ENCODE assay signal across 19 mouse cellular contexts in the genomic region with DNA sequence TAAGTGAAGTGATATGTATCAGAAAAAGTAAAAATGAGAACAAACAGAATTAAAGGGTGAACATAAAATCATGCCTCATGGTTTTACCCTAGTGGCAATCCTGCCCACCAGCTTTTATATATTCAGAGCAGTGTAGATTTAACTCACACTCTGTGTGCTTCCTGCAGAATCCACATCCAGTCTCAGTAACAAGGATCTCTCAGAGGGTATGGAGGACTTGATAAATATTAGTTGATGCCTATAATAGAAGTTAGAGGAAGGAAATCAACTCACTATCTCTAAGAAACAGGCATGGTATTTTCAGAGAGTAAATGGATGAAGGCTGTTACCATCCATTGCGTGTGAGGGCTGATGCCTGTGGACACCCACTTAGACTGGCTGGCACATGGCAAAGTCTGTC.
DNase-seq lines count a peak whose midpoint lies in the region; ATAC-seq and TF ChIP-seq lines count a peak whose summit lies in the region.
"Had no signal": no experiment of that assay in that cellular context is flagged by ENCODE, and none has a peak within 500 bp of the region (broad histone marks: within the 10 kb centered on the region; RNA-seq: fewer than 3 reads in every experiment).

No protein-coding gene starts in this region.

- H3K4me3 ChIP-seq in forebrain, embryonic 12.5 days (replicated peaks), result no peak overlapping the region
- H3K4me3 ChIP-seq in forebrain, embryonic 14.5 days (ENCODE audit: low read depth, low read length), result no peak overlapping the region
- no peak overlapping the region for H3K4me3 ChIP-seq in liver, embryonic 11.5 days (ENCODE audit: low read depth, low read length)
- no peak overlapping the region for H3K4me3 ChIP-seq in liver, postnatal 0 days (ENCODE audit: low read depth, low read length)
- H3K4me3 ChIP-seq in midbrain, embryonic 14.5 days (replicated peaks; ENCODE audit: low read depth, low read length), result no peak overlapping the region
- no peak overlapping the region for H3K4me3 ChIP-seq in midbrain, embryonic 16.5 days (ENCODE audit: low read depth, low read length)
- no peak overlapping the region for H3K4me3 ChIP-seq in layer of hippocampus, adult 2 months
- H3K4me3 ChIP-seq: embryonic facial prominence, embryonic 13.5 days; forebrain, embryonic 13.5 days; heart, adult 2 months; heart, embryonic 15.5 days; hindbrain, embryonic 12.5 days; intestine, embryonic 15.5 days had no signal

- no peaks in the 10 kb centered on the region for H3K36me3 ChIP-seq in forebrain, embryonic 12.5 days (replicated peaks)
- H3K36me3 ChIP-seq in forebrain, embryonic 14.5 days (ENCODE audit: control insufficient read depth, insufficient read depth, low read length), result no peaks in the 10 kb centered on the region
- no peaks in the 10 kb centered on the region for H3K36me3 ChIP-seq in liver, embryonic 11.5 days (ENCODE audit: control insufficient read depth, insufficient read depth, low read length)
- H3K36me3 ChIP-seq in liver, postnatal 0 days (replicated peaks; ENCODE audit: insufficient read depth, low read length), result no peaks in the 10 kb centered on the region
- H3K36me3 ChIP-seq in midbrain, embryonic 14.5 days (ENCODE audit: control insufficient read depth, insufficient read depth, low read length), result no peaks in the 10 kb centered on the region
- H3K36me3 ChIP-seq in midbrain, embryonic 16.5 days (ENCODE audit: control insufficient read depth, insufficient read depth, low read length), result no peaks in the 10 kb centered on the region
- H3K36me3 ChIP-seq: embryonic facial prominence, embryonic 13.5 days; heart, embryonic 15.5 days; hindbrain, embryonic 12.5 days; intestine, embryonic 15.5 days had no signal

- H3K4me2 ChIP-seq in forebrain, embryonic 12.5 days, result no peak overlapping the region
- H3K4me2 ChIP-seq in forebrain, embryonic 14.5 days (ENCODE audit: low read length), result no peak overlapping the region
- no peak overlapping the region for H3K4me2 ChIP-seq in liver, embryonic 11.5 days
- no peak overlapping the region for H3K4me2 ChIP-seq in liver, postnatal 0 days (ENCODE audit: low read depth, low read length)
- H3K4me2 ChIP-seq in midbrain, embryonic 14.5 days (ENCODE audit: low read length), result no peak overlapping the region
- no peak overlapping the region for H3K4me2 ChIP-seq in midbrain, embryonic 16.5 days (ENCODE audit: low read length)
- H3K4me2 ChIP-seq: embryonic facial prominence, embryonic 13.5 days; forebrain, embryonic 13.5 days; heart, embryonic 11.5 days; heart, embryonic 15.5 days; hindbrain, embryonic 12.5 days; intestine, embryonic 15.5 days had no signal

- H3K9me3 ChIP-seq in forebrain, embryonic 12.5 days, result no peaks in the 10 kb centered on the region
- no peaks in the 10 kb centered on the region for H3K9me3 ChIP-seq in forebrain, embryonic 14.5 days (replicated peaks; ENCODE audit: control insufficient read depth, low read length)
- no peaks in the 10 kb centered on the region for H3K9me3 ChIP-seq in liver, embryonic 11.5 days (ENCODE audit: control insufficient read depth, low read length)
- no peaks in the 10 kb centered on the region for H3K9me3 ChIP-seq in liver, postnatal 0 days (ENCODE audit: low read length)
- H3K9me3 ChIP-seq in midbrain, embryonic 14.5 days (ENCODE audit: control insufficient read depth, low read length), result no peaks in the 10 kb centered on the region
- no peaks in the 10 kb centered on the region for H3K9me3 ChIP-seq in midbrain, embryonic 16.5 days (replicated peaks; ENCODE audit: control insufficient read depth, low read length, poor library complexity, severe bottlenecking)
- H3K9me3 ChIP-seq: embryonic facial prominence, embryonic 13.5 days; forebrain, embryonic 13.5 days; heart, embryonic 15.5 days; hindbrain, embryonic 12.5 days; intestine, embryonic 15.5 days had no signal

- TF ChIP-seq CTCF in liver, postnatal 0 days (IDR thresholded peaks at IDR 0.05; ENCODE audit: low read depth), result no peak
- no peak for TF ChIP-seq CTCF in layer of hippocampus, adult 2 months (conservative IDR thresholded peaks at IDR 0.05)

- H3K27me3 ChIP-seq in forebrain, embryonic 12.5 days, result no peaks in the 10 kb centered on the region
- no peaks in the 10 kb centered on the region for H3K27me3 ChIP-seq in forebrain, embryonic 14.5 days (replicated peaks; ENCODE audit: control insufficient read depth, insufficient read depth, low read length)
- H3K27me3 ChIP-seq in liver, embryonic 11.5 days (replicated peaks; ENCODE audit: control insufficient read depth, insufficient read depth, low read length), result no peaks in the 10 kb centered on the region
- no peaks in the 10 kb centered on the region for H3K27me3 ChIP-seq in liver, postnatal 0 days (ENCODE audit: insufficient read depth, low read length)
- no peaks in the 10 kb centered on the region for H3K27me3 ChIP-seq in midbrain, embryonic 14.5 days (ENCODE audit: control insufficient read depth, insufficient read depth, low read length)
- H3K27me3 ChIP-seq in midbrain, embryonic 16.5 days (ENCODE audit: control insufficient read depth, insufficient read depth, low read depth, low read length), result no peaks in the 10 kb centered on the region
- H3K27me3 ChIP-seq: embryonic facial prominence, embryonic 13.5 days; forebrain, embryonic 13.5 days; heart, embryonic 15.5 days; hindbrain, embryonic 12.5 days; intestine, embryonic 15.5 days had no signal

- peak; percentile 49; the same call in 1 of the 2 replicates for ATAC-seq in forebrain, embryonic 12.5 days (ENCODE audit: low FRiP score)
- no peak for ATAC-seq in forebrain, embryonic 14.5 days
- ATAC-seq in liver, embryonic 11.5 days (replicated peaks; ENCODE audit: low FRiP score), result peak; percentile 15; the same call in 1 of the 2 replicates
- ATAC-seq in liver, postnatal 0 days, result no peak
- no peak for ATAC-seq in midbrain, embryonic 14.5 days (ENCODE audit: low FRiP score, low TSS enrichment)
- no peak for ATAC-seq in midbrain, embryonic 16.5 days
- ATAC-seq: intestine, embryonic 15.5 days had no signal

- no peak overlapping the region for H3K9ac ChIP-seq in forebrain, embryonic 12.5 days
- H3K9ac ChIP-seq in forebrain, embryonic 14.5 days (ENCODE audit: low read length), result no peak overlapping the region
- no peak overlapping the region for H3K9ac ChIP-seq in liver, embryonic 11.5 days (ENCODE audit: low read depth, low read length)
- no peak overlapping the region for H3K9ac ChIP-seq in liver, postnatal 0 days (replicated peaks)
- no peak overlapping the region for H3K9ac ChIP-seq in midbrain, embryonic 14.5 days (replicated peaks; ENCODE audit: low read length)
- H3K9ac ChIP-seq in midbrain, embryonic 16.5 days (ENCODE audit: low read depth, low read length), result no peak overlapping the region
- H3K9ac ChIP-seq: embryonic facial prominence, embryonic 13.5 days; forebrain, embryonic 13.5 days; heart, embryonic 15.5 days; hindbrain, embryonic 12.5 days; intestine, embryonic 15.5 days had no signal

- peaks cover 13% of the 10 kb centered on the region for H3K4me1 ChIP-seq in forebrain, embryonic 12.5 days
- peaks cover 8% of the 10 kb centered on the region for H3K4me1 ChIP-seq in forebrain, embryonic 14.5 days (ENCODE audit: control insufficient read depth, insufficient read depth, low read length)
- no peaks in the 10 kb centered on the region for H3K4me1 ChIP-seq in liver, embryonic 11.5 days (replicated peaks; ENCODE audit: control insufficient read depth, insufficient read depth, low read length)
- H3K4me1 ChIP-seq in liver, postnatal 0 days (ENCODE audit: insufficient read depth), result no peaks in the 10 kb centered on the region
- no peaks in the 10 kb centered on the region for H3K4me1 ChIP-seq in midbrain, embryonic 14.5 days (ENCODE audit: control insufficient read depth, insufficient read depth, low read length)
- H3K4me1 ChIP-seq in midbrain, embryonic 16.5 days (ENCODE audit: control insufficient read depth, insufficient read depth, low read length), result no peaks in the 10 kb centered on the region
- H3K4me1 ChIP-seq: embryonic facial prominence, embryonic 13.5 days; heart, embryonic 15.5 days; intestine, embryonic 15.5 days had no signal

- WGBS in forebrain, embryonic 12.5 days, result 88% methylated on average over 1 of the region's 1 CpGs
- 84% methylated on average over 1 of the region's 1 CpGs for WGBS in forebrain, embryonic 14.5 days
- 53% methylated on average over 1 of the region's 1 CpGs for WGBS in liver, embryonic 11.5 days
- WGBS in liver, postnatal 0 days (ENCODE audit: insufficient replicate concordance), result 53% methylated on average over 1 of the region's 1 CpGs
- WGBS in midbrain, embryonic 14.5 days, result 76% methylated on average over 1 of the region's 1 CpGs
- WGBS in midbrain, embryonic 16.5 days, result 73% methylated on average over 1 of the region's 1 CpGs

- no peak overlapping the region for H3K27ac ChIP-seq in forebrain, embryonic 12.5 days
- H3K27ac ChIP-seq in forebrain, embryonic 14.5 days (ENCODE audit: low read depth, low read length), result no peak overlapping the region
- no peak overlapping the region for H3K27ac ChIP-seq in liver, embryonic 11.5 days (ENCODE audit: low read depth, low read length)
- no peak overlapping the region for H3K27ac ChIP-seq in liver, postnatal 0 days (ENCODE audit: low read depth)
- H3K27ac ChIP-seq in midbrain, embryonic 14.5 days (replicated peaks; ENCODE audit: low read depth, low read length), result peak overlapping the region; percentile 81; the same call in 1 of the 2 replicates
- H3K27ac ChIP-seq in midbrain, embryonic 16.5 days (ENCODE audit: low read length), result no peak overlapping the region
- H3K27ac ChIP-seq in layer of hippocampus, adult 2 months, result no peak overlapping the region
- H3K27ac ChIP-seq: embryonic facial prominence, embryonic 13.5 days; heart, adult 2 months; heart, embryonic 15.5 days; intestine, embryonic 15.5 days had no signal

- TF ChIP-seq EP300 in liver, postnatal 0 days (IDR thresholded peaks at IDR 0.05; ENCODE audit: low read depth), result no peak

- no peak for DNase-seq in forebrain, embryonic 14.5 days (ENCODE audit: low spot score)
- DNase-seq in liver, embryonic 11.5 days (ENCODE audit: low spot score), result no peak
- DNase-seq in liver, postnatal 0 days, result no peak
- DNase-seq in midbrain, embryonic 14.5 days, result no peak
- no peak for DNase-seq in layer of hippocampus, adult 2 months (ENCODE audit: low spot score in 2 of 2)
- DNase-seq: adrenal gland, postnatal 10 days; cerebellum, adult 11-12 months; cerebellum, adult 9-10 months; cerebellum, postnatal 25 days; gastrocnemius, postnatal 14 days; heart, adult 2 months had no signal

Comparison
In these comparisons a context has a peak if more than half of its experiments do, and no peak if none do; other contexts are left out.
1. ATAC-seq: peak in forebrain, embryonic 12.5 days (single experiment) and liver, embryonic 11.5 days (single experiment); none in forebrain, embryonic 14.5 days (single experiment), liver, postnatal 0 days (single experiment), midbrain, embryonic 14.5 days (single experiment) and midbrain, embryonic 16.5 days (single experiment).